Mouse (Mus musculus): Measurements from ENCODE around the gene Dlx6. TPM values are rescaled to one million over a fixed set of nuclear protein-coding genes. Genes with fewer than 3 reads are reported as not detected.

The Dlx6 gene
- polyA plus RNA-seq, 1 experiment, result not detected

- no peak for TF ChIP-seq GATA1 (IDR thresholded peaks at IDR 0.05; ENCODE audit: low read length)
Measured at GRCm38 (mm10) chr6:6855746-6856185, 7.4 kb upstream of the Dlx6 start.

DNA sequence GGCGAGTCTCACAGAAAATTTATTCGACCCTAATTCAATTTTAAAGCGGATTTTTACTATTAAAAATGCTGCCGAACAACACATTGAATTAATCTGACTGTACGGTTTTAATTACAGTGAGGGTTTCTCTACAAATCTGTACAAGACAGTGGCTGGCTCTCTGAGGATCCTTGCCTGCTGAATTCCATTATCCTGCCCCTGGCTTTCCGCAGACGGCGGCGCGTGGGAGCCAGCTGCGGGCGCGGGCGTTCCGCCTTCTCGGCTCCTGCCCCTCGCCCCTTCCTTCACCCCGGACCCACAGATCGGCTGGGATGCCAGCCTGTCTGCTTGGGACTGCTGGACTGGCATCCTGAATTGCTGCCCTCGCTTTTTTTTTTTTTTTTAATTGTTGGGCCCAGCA lies 6.8 kb upstream of the Dlx6 start:
- TF ChIP-seq GATA1 (IDR thresholded peaks at IDR 0.05; ENCODE audit: low read length), result no peak

DNA sequence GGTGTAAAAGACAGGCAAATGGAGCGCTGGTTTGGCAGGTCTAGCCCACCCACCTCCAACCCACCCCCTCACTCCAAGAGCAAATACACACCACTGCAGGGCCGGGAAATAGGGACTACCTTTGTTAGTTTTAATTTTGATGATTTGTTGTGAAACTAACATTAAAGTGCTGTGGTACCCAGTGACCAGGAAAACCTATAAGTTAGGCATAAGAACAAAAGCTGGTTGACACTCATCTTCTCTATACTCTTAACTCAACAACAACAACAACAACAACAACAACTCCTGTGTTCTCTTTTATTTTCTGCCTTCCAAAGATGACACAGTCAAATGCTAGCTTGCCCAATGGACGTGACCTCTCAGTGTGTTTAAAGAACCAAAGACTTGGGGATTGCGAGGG lies 6.3 kb upstream of the Dlx6 start:
- TF ChIP-seq GATA1 (IDR thresholded peaks at IDR 0.05; ENCODE audit: low read length), result no peak

GRCm38 (mm10) chr6:6857766-6858165 lies 5.4 kb upstream of the Dlx6 start:
- TF ChIP-seq GATA1 (IDR thresholded peaks at IDR 0.05; ENCODE audit: low read length), result no peak

DNA sequence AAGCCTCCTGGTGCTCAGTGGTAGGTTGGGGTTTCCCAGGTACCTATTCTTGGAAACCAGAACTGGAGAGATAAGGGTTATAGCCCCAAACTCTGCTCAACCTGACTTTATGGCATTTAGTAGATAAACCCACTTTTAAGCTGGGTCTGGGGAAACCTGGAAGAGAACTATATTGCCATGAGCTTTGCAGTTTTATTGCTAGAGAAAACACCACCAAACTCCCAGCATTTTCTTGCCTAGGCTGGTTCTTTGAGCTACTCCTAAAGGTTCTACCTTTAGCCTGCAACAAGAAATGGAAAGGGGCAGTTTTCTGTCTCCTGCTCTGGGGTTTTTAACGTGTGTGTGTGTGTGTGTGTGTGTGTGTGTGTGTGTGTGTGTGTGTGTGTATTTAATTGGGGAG lies 4.6 kb upstream of the Dlx6 start:
- no peak for TF ChIP-seq GATA1 (IDR thresholded peaks at IDR 0.05; ENCODE audit: low read length)

DNA sequence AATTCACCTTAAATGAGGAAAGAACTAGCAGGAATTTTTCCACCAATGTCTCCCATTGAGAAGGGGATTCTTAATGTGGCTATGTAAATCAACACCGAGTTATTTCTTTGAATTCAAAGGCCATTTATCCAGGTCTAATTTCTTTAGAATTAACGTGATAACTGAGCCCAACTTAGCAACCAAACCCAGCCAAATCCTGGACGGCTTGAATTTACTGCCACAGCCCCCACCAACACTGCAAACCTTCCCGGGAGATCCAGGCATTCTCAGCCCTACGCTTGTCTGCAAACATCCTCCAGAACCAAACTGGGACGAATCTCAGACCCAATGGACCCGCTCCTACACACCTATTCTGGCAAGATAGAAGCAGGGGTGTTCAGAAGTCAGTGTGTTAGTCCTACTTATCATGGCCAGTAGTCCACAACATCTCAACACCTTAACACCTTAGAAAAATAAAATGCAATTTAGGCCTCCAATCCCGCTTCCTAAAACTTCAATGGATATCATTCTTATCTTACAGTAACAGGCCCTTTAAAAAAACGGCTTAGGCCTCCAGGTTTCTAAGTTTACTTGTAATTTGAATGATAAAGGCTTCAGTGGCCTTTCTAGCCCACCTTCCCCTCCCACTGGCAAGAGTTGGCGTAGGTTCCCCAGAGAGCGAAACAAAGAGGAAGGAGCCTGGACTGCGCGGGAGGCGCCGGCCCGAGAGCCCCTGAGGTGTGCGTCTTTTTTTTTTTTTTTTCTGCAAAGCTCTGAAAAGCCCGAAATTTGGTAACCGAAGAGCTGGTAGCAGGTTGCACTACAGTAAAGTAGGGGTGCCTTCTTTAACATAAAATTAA lies 3.8 kb upstream of the Dlx6 start:
- no peak for TF ChIP-seq GATA1 (IDR thresholded peaks at IDR 0.05; ENCODE audit: low read length)

GRCm38 (mm10) chr6:6859950-6860410 lies 3.2 kb upstream of the Dlx6 start:
- TF ChIP-seq GATA1 (IDR thresholded peaks at IDR 0.05; ENCODE audit: low read length), result no peak

GRCm38 (mm10) chr6:6860411-6861085 lies 2.6 kb upstream of the Dlx6 start:
- no peak for TF ChIP-seq GATA1 (IDR thresholded peaks at IDR 0.05; ENCODE audit: low read length)

DNA sequence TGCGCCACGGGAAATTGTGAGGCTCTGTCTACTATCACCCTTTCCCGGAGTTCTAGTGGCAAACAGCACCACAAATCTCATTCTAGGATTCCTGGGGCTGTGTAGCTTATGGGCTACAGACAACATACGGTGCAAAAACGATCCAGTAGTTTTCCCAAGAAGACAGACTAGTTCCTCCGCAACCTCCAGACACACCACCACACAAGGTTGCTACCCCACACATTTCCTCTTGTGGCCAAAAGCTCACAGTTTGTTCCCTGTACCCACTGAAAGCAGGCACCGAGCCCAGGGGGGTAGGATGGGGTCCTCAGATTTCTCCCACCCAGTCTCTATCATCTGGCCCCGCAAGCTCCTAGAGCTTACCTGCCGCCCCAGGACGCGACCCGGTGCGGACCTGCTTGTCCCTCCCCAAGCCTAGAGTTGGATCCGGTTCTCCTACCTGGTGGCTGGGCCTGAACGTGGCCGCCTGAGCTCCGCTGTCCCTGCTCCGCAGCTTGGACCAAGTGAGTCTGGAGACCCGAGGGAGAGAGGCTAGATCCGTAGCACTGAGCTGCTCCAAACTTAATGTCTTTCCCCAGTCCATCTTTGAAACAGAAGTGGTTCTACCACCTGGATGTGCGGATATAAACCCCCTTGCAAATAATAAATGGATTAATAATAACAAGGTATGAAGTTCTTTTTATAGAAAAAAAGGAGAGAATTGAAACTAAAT lies 1.9 kb upstream of the Dlx6 start:
- no peak for TF ChIP-seq GATA1 (IDR thresholded peaks at IDR 0.05; ENCODE audit: low read length)

- no peak for TF ChIP-seq GATA1 (IDR thresholded peaks at IDR 0.05; ENCODE audit: low read length)
Measured at GRCm38 (mm10) chr6:6861798-6862428, 1.2 kb upstream of the Dlx6 start.

DNA sequence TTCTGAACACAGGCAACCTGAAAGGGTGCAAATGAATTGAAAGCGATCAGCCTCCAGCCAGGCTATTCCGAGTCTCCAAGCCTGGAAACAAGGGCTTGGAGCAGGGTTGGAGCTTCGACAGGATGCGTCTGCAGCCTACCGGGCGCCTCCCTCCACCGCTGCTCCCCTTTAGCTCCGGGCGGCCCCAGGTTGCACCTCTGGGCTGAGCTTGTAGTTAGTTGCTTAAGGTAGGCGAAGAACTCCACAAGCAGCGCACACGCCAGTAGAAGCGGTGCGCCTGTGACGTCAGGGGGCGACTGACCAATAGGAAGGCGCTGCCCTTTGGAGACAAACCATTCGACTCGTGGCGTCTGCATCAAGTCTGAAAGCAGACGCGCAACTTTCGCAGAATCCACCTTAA lies 523 bp upstream of the Dlx6 start:
- no peak for TF ChIP-seq GATA1 (IDR thresholded peaks at IDR 0.05; ENCODE audit: low read length)

DNA sequence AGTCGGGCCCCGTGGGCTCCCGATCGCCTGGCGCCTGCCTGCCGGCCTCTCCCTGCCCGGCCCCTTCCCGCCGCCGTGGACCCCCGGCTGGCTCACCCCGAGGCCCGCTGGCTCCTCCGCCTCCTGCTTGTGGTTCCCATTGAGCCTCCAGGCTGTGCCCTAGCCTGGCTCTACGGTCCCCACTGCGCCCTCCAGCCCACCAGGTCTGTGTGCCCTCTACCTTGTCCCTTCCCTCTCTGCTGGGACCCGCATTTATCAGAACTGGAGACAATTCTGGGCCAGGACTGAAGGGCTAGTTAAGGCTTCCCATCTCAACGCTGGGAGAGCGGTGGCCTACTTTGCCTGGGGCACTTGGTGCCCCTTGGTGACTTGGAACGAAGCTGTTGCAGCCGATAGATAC lies 821 bp downstream of the Dlx6 start:
- no peak for TF ChIP-seq GATA1 (IDR thresholded peaks at IDR 0.05; ENCODE audit: low read length)

- TF ChIP-seq GATA1 (IDR thresholded peaks at IDR 0.05; ENCODE audit: low read length), result no peak
Measured at GRCm38 (mm10) chr6:6864441-6865440, 1.6 kb downstream of the Dlx6 start.

GRCm38 (mm10) chr6:6867031-6867430 lies 3.9 kb downstream of the Dlx6 start:
- TF ChIP-seq GATA1 (IDR thresholded peaks at IDR 0.05; ENCODE audit: low read length), result no peak

All from G1E-ER4 (cell line).